Mouse (Mus musculus): ENCODE data around the gene Rergl. TPM values are rescaled to one million over a fixed set of nuclear protein-coding genes. Genes with fewer than 3 reads are reported as not detected.

The Rergl gene
- polyA plus RNA-seq (2015; fragmentation: Nextera tagmentation; extraction: Ambion mirVana) = not detected in 2 replicates

DNA sequence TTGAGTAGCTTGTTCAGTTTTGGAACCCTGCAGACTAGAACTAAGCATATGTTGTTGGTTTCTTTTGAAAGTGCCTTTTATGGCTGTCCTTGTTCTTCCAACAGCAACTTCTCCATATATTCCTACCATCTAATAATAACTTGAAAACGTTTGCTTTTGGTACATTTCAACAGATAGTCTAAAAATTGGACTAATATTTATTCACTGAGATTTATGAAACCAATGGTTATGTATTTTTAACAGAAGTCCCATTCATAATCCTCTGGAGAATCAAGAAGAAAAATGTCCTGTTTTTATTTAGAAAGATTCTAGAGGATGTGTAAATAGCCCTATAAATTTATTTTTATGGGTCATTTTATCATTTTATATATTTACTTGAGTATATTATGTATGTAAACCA lies at the start of gene Rergl:
Gene Rergl, minus strand, starts transcription at position 101 of the 400 bp plus-strand sequence.

Other genes with a start within 250 kb of the Rergl start
- 0.15 and 0.19 TPM in 2 replicates for gene Pik3c2g, start 85.2 kb upstream of the Rergl start, polyA plus RNA-seq (2015; fragmentation: Nextera tagmentation; extraction: Ambion mirVana)

Measured in neural tube, postnatal 0 days (tissue).